Mouse (Mus musculus): ENCODE results near the gene Olfr1377. TPM values are rescaled to one million over a fixed set of nuclear protein-coding genes. Genes with fewer than 3 reads are reported as not detected.
A peak's percentile ranks its signal among the peaks of the same experiment; 100 is the strongest.

The Olfr1377 gene
- total and polyA plus RNA-seq, 3 experiments: not detected

- H3K27me3 ChIP-seq (replicated peaks): peaks cover 63% of the 10 kb centered on the region
- no peaks in the 10 kb centered on the region for H3K79me2 ChIP-seq (replicated peaks; ENCODE audit: control insufficient read depth, extremely low read depth, insufficient read depth, poor library complexity, severe bottlenecking)
- H3K9ac ChIP-seq (ENCODE audit: insufficient read depth, low read depth): no peak overlapping the region
- TF ChIP-seq ZC3H11A (IDR thresholded peaks at IDR 0.05; ENCODE audit: low read depth, low read length): no peak
- no peak for TF ChIP-seq MEF2A (IDR thresholded peaks at IDR 0.05; ENCODE audit: borderline replicate concordance, low read depth, low read length)
- no peak for TF ChIP-seq MYC (IDR thresholded peaks at IDR 0.05; ENCODE audit: low read depth, low read length)
- no peak for TF ChIP-seq MAFK (IDR thresholded peaks at IDR 0.05; ENCODE audit: insufficient replicate concordance, low read length)
- TF ChIP-seq RCOR1 (conservative IDR thresholded peaks at IDR 0.05; ENCODE audit: low read depth, low read length): no peak
- TF ChIP-seq ETS1 (conservative IDR thresholded peaks at IDR 0.05; ENCODE audit: low read depth, low read length): no peak
- no peak for TF ChIP-seq SMC3 (IDR thresholded peaks at IDR 0.05; ENCODE audit: low read depth, low read length)
- TF ChIP-seq TCF12 (IDR thresholded peaks at IDR 0.05; ENCODE audit: low read depth, low read length): no peak
- TF ChIP-seq POLR2A (IDR thresholded peaks at IDR 0.05; ENCODE audit: low read depth, low read length): no peak
- peaks cover 6% of the 10 kb centered on the region for H3K9me3 ChIP-seq (replicated peaks; ENCODE audit: low read length)
- no peaks in the 10 kb centered on the region for H3K36me3 ChIP-seq (replicated peaks in 1 of 2; ENCODE audit: control insufficient read depth in 1 of 2, insufficient read depth in 1 of 2, low read length in 1 of 2)
- no peaks in the 10 kb centered on the region for H3K4me1 ChIP-seq (ENCODE audit: control insufficient read depth in 1 of 2, insufficient read depth in 2 of 2)
- no peak overlapping the region for H3K4me2 ChIP-seq (ENCODE audit: insufficient read depth, low read depth, poor library complexity, severe bottlenecking)
- dilution Hi-C loops (cut with MboI; ENCODE audit: extremely low pct_ligation_motif_present, extremely low pct_unique_long_range_greater_than_20kb, low sequenced_read_pairs): no loop called here
- DNase-seq (ENCODE audit: extremely low read depth): no peak
- in situ Hi-C loops (cut with MboI; ENCODE audit: low pct_ligation_motif_present, low pct_unique_long_range_greater_than_20kb, low sequenced_read_pairs): loop anchor here (25.0 kb wide), 1 partner anchor 599 kb away; no protein-coding TSS in a partner anchor
- H3K27ac ChIP-seq (ENCODE audit: insufficient read depth, low read depth): no peak overlapping the region
- H3K4me3 ChIP-seq (replicated peaks in 1 of 3; ENCODE audit: low read depth in 2 of 3, low read length in 2 of 3, poor library complexity in 1 of 3): no peak overlapping the region
Measured at GRCm38 (mm10) chr11:50938435-50938834, 43.3 kb upstream of the Olfr1377 start.

GRCm38 (mm10) chr11:50939621-50940366 lies 42.0 kb upstream of the Olfr1377 start:
- dilution Hi-C loops (cut with MboI; ENCODE audit: extremely low pct_ligation_motif_present, extremely low pct_unique_long_range_greater_than_20kb, low sequenced_read_pairs): no loop called here
- Histone ChIP-seq H3K4me2 (ENCODE audit: insufficient read depth, low read depth, poor library complexity, severe bottlenecking) (no peak overlapping the region), H3K36me3 (replicated peaks in 1 of 2; ENCODE audit: control insufficient read depth in 1 of 2, insufficient read depth in 1 of 2, low read length in 1 of 2) (no peaks in the 10 kb centered on the region), H3K4me1 (ENCODE audit: control insufficient read depth in 1 of 2, insufficient read depth in 2 of 2) (no peaks in the 10 kb centered on the region), H3K4me3 (replicated peaks in 1 of 3; ENCODE audit: low read depth in 2 of 3, low read length in 2 of 3, poor library complexity in 1 of 3) (no peak overlapping the region), H3K9ac (ENCODE audit: insufficient read depth, low read depth) (no peak overlapping the region), H3K27me3 (replicated peaks) (peaks cover 68% of the 10 kb centered on the region), H3K27ac (ENCODE audit: insufficient read depth, low read depth) (no peak overlapping the region), H3K79me2 (replicated peaks; ENCODE audit: control insufficient read depth, extremely low read depth, insufficient read depth, poor library complexity, severe bottlenecking) (no peaks in the 10 kb centered on the region; the same call in 1 of the 2 replicates), H3K9me3 (replicated peaks; ENCODE audit: low read length) (peaks cover 6% of the 10 kb centered on the region)
- peak; percentile 52 for DNase-seq (ENCODE audit: extremely low read depth)
- in situ Hi-C loops (cut with MboI; ENCODE audit: low pct_ligation_motif_present, low pct_unique_long_range_greater_than_20kb, low sequenced_read_pairs): loop anchor here (25.0 kb wide), 1 partner anchor 598 kb away; no protein-coding TSS in a partner anchor
- no peak for TF ChIP-seq BHLHE40 (IDR thresholded peaks at IDR 0.05; ENCODE audit: low read depth, low read length)
- no peak for TF ChIP-seq JUN (IDR thresholded peaks at IDR 0.05; ENCODE audit: insufficient read depth, low read depth, low read length)
- TF ChIP-seq ZNF384 (IDR thresholded peaks at IDR 0.05; ENCODE audit: low read depth, low read length): no peak
- no peak for TF ChIP-seq TBP (conservative IDR thresholded peaks at IDR 0.05; ENCODE audit: low read depth, low read length)
- TF ChIP-seq PAX5 (IDR thresholded peaks at IDR 0.05; ENCODE audit: low read length): no peak
- peak; percentile 43; the same call in 1 of the 2 replicates for TF ChIP-seq NELFE (IDR thresholded peaks at IDR 0.05; ENCODE audit: low read depth, low read length)
- TF ChIP-seq USF2 (conservative IDR thresholded peaks at IDR 0.05; ENCODE audit: low read depth, low read length): no peak
- TF ChIP-seq RCOR1 (conservative IDR thresholded peaks at IDR 0.05; ENCODE audit: low read depth, low read length): no peak
- peak; percentile 37; the same call in 1 of the 2 replicates for TF ChIP-seq E2F4 (IDR thresholded peaks at IDR 0.05; ENCODE audit: insufficient replicate concordance, low read depth, low read length)
- TF ChIP-seq MEF2A (IDR thresholded peaks at IDR 0.05; ENCODE audit: borderline replicate concordance, low read depth, low read length): no peak
- no peak for TF ChIP-seq EP300 (IDR thresholded peaks at IDR 0.05; ENCODE audit: low read length)
- TF ChIP-seq ZC3H11A (IDR thresholded peaks at IDR 0.05; ENCODE audit: low read depth, low read length): peak; percentile 41
- TF ChIP-seq SIN3A (IDR thresholded peaks at IDR 0.05; ENCODE audit: low read length): no peak
- TF ChIP-seq POLR2A (IDR thresholded peaks at IDR 0.05; ENCODE audit: low read depth, low read length): no peak
- no peak for TF ChIP-seq MAZ (IDR thresholded peaks at IDR 0.05; ENCODE audit: low read depth, low read length)
- TF ChIP-seq ZMIZ1 (IDR thresholded peaks at IDR 0.05; ENCODE audit: low read depth, low read length): no peak
- peak; percentile 93 for TF ChIP-seq RAD21 (IDR thresholded peaks at IDR 0.05; ENCODE audit: low read depth, low read length)
- TF ChIP-seq MXI1 (IDR thresholded peaks at IDR 0.05; ENCODE audit: low read depth, low read length): no peak
- TF ChIP-seq USF1 (IDR thresholded peaks at IDR 0.05; ENCODE audit: low read depth, low read length): no peak
- TF ChIP-seq MAFK (IDR thresholded peaks at IDR 0.05; ENCODE audit: insufficient replicate concordance, low read length): no peak
- no peak for TF ChIP-seq MYC (IDR thresholded peaks at IDR 0.05; ENCODE audit: low read depth, low read length)
- TF ChIP-seq CHD2 (IDR thresholded peaks at IDR 0.05; ENCODE audit: low read length): no peak
- TF ChIP-seq NRF1 (IDR thresholded peaks at IDR 0.05; ENCODE audit: low read depth, low read length): no peak
- TF ChIP-seq TCF12 (IDR thresholded peaks at IDR 0.05; ENCODE audit: low read depth, low read length): no peak
- no peak for TF ChIP-seq IRF4 (IDR thresholded peaks at IDR 0.05; ENCODE audit: low read depth, low read length)
- no peak for TF ChIP-seq ZKSCAN1 (IDR thresholded peaks at IDR 0.05; ENCODE audit: borderline replicate concordance, low read depth, low read length)
- peak; percentile 91 for TF ChIP-seq SMC3 (IDR thresholded peaks at IDR 0.05; ENCODE audit: low read depth, low read length)
- no peak for TF ChIP-seq GABPA (IDR thresholded peaks at IDR 0.05; ENCODE audit: insufficient replicate concordance, low read depth, low read length)
- TF ChIP-seq CHD1 (IDR thresholded peaks at IDR 0.05; ENCODE audit: low read depth, low read length): no peak

All from CH12.LX (cell line).